Comparison of ENCODE assay signal across 9 mouse cellular contexts in the genomic region with DNA sequence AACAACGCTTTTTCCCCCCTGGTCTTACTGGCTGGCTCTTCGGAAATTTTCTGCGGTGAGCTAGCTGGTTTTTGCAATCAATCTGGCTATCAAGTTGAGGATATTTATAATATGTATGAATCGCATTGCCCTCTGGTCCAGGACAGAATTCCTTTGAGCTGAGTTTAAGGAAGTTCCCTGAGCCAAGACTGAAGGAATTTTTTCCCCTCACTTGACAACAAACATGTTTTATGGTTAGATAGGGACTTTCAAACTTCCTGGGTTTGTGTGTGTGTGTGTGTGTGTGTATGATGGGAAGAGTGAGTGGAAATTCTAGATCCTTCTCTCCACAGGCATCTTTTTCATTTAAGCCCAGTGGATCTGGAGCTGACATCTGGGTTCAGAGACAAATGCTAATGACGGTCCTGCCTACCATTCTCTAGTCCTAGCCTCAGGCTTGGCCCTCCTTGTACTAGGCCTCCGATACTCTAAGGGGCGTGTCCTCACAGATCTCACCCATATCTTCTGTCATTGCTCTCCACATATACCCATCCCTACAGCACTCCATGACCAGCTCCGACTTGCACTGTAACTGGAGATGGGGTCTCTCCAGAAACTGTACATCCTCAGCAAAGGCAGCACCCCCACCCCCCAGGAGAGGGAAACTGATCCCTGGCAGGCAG. TPM values are rescaled to one million over a fixed set of nuclear protein-coding genes. Genes with fewer than 3 reads are reported as not detected.
DNase-seq lines count a peak whose midpoint lies in the region; ATAC-seq and TF ChIP-seq lines count a peak whose summit lies in the region.
"Had no signal": no experiment of that assay in that cellular context is flagged by ENCODE, and none has a peak within 500 bp of the region (broad histone marks: within the 10 kb centered on the region; RNA-seq: fewer than 3 reads in every experiment).

No protein-coding gene starts in this region.

- intact Hi-C loops in heart, adult 2 months (cut with DNase I), result no loop called here
- intact Hi-C loops in heart, postnatal 36 days (cut with DNase I), result no loop called here

- no peak for TF ChIP-seq POLR2A in heart, adult 2 months (IDR thresholded peaks at IDR 0.05; ENCODE audit: insufficient read depth, low read depth, low read length)

- no peak for TF ChIP-seq CTCF in heart, adult 2 months (IDR thresholded peaks at IDR 0.05)

- peaks cover 2% of the 10 kb centered on the region for H3K4me1 ChIP-seq in heart, adult 2 months (ENCODE audit: control insufficient read depth, insufficient read depth, low read length)
- H3K4me1 ChIP-seq in liver, embryonic 12.5 days, result peaks cover 55% of the 10 kb centered on the region
- peaks cover 4% of the 10 kb centered on the region; the same call in 1 of the 2 replicates for H3K4me1 ChIP-seq in forebrain, embryonic 16.5 days (replicated peaks; ENCODE audit: control insufficient read depth, insufficient read depth, low read length)

- H3K4me3 ChIP-seq in heart, adult 2 months, result no peak overlapping the region
- H3K4me3 ChIP-seq in liver, embryonic 12.5 days, result no peak overlapping the region
- no peak overlapping the region for H3K4me3 ChIP-seq in forebrain, embryonic 16.5 days (replicated peaks; ENCODE audit: low read length)
- H3K4me3 ChIP-seq: intestine, embryonic 15.5 days had no signal

- no peaks in the 10 kb centered on the region for H3K27me3 ChIP-seq in heart, adult 2 months (ENCODE audit: control insufficient read depth, insufficient read depth, low read length)
- H3K27me3 ChIP-seq in liver, embryonic 12.5 days (replicated peaks), result peaks cover 15% of the 10 kb centered on the region
- no peaks in the 10 kb centered on the region for H3K27me3 ChIP-seq in forebrain, embryonic 16.5 days (replicated peaks; ENCODE audit: control insufficient read depth, insufficient read depth, low read length)
- H3K27me3 ChIP-seq: intestine, embryonic 15.5 days had no signal

- no peaks in the 10 kb centered on the region for H3K9me3 ChIP-seq in liver, embryonic 12.5 days (replicated peaks)
- H3K9me3 ChIP-seq in forebrain, embryonic 16.5 days (ENCODE audit: control insufficient read depth, low read length), result no peaks in the 10 kb centered on the region
- H3K9me3 ChIP-seq: intestine, embryonic 15.5 days had no signal

- H3K9ac ChIP-seq in heart, adult 2 months (ENCODE audit: low read depth, low read length), result no peak overlapping the region
- peak overlapping the region; percentile 57 for H3K9ac ChIP-seq in liver, embryonic 12.5 days
- H3K9ac ChIP-seq in forebrain, embryonic 16.5 days (replicated peaks; ENCODE audit: low read depth, low read length), result no peak overlapping the region
- H3K9ac ChIP-seq: intestine, embryonic 15.5 days had no signal

- no peak for TF ChIP-seq EP300 in heart, adult 2 months (IDR thresholded peaks at IDR 0.05; ENCODE audit: insufficient read depth, low read depth, low read length)

- no peaks in the 10 kb centered on the region for H3K36me3 ChIP-seq in heart, adult 2 months (ENCODE audit: control insufficient read depth, insufficient read depth, low read length)
- peaks cover 13% of the 10 kb centered on the region for H3K36me3 ChIP-seq in liver, embryonic 12.5 days
- H3K36me3 ChIP-seq in forebrain, embryonic 16.5 days (ENCODE audit: control insufficient read depth, insufficient read depth), result no peaks in the 10 kb centered on the region
- H3K36me3 ChIP-seq: intestine, embryonic 15.5 days had no signal

- H3K4me2 ChIP-seq in liver, embryonic 12.5 days, result peak overlapping the region; percentile 71
- no peak overlapping the region for H3K4me2 ChIP-seq in forebrain, embryonic 16.5 days (ENCODE audit: low read length)
- H3K4me2 ChIP-seq: intestine, embryonic 15.5 days had no signal

- DNase-seq in heart, adult 2 months, result no peak
- DNase-seq in heart, postnatal 36 days, result no peak
- DNase-seq in Muller cell, postnatal 12 days (ENCODE audit: inconsistent ontology term), result peak; percentile 83
- peak; percentile 77 for DNase-seq in fibroblast of lung, adult 2 months (ENCODE audit: low read depth)
- no peak for DNase-seq in thymus, postnatal 14 days
- no peak for DNase-seq in thymus, postnatal 36 days

- no peaks in the 10 kb centered on the region for H3K79me2 ChIP-seq in heart, adult 2 months (replicated peaks; ENCODE audit: control insufficient read depth, insufficient read depth, low read length)

- peak; percentile 85 for ATAC-seq in liver, embryonic 12.5 days
- no peak for ATAC-seq in forebrain, embryonic 16.5 days

- 34% methylated on average over 8 of the region's 8 CpGs for WGBS in heart, adult 2 months
- 33% methylated on average over 8 of the region's 8 CpGs for WGBS in liver, embryonic 12.5 days (ENCODE audit: insufficient replicate concordance)
- WGBS in forebrain, embryonic 16.5 days, result 69% methylated on average over 8 of the region's 8 CpGs

- H3K27ac ChIP-seq in heart, adult 2 months, result peak overlapping the region; percentile 23; the same call in 1 of the 2 replicates
- peak overlapping the region; percentile 87 for H3K27ac ChIP-seq in liver, embryonic 12.5 days
- H3K27ac ChIP-seq in forebrain, embryonic 16.5 days (ENCODE audit: low read length), result no peak overlapping the region
- H3K27ac ChIP-seq: intestine, embryonic 15.5 days had no signal

RNA-seq across cellular contexts. Expression of a gene that starts 10.5 kb away (rescaled TPM):
- total RNA-seq in heart, adult 2 months (2021), result under 1 TPM; 0.57 to 0.96 TPM
- polyA plus RNA-seq in heart, adult 2 months (2012; rRNA removed), result 0.61 and 1.8 TPM in 2 replicates
- 1 to 10 TPM; 1.4 to 2.3 TPM for total RNA-seq in heart, postnatal 36 days (2021)
- 0.07 TPM in 1 of 2 replicates, not detected in the other for polyA plus RNA-seq in liver, embryonic 12.5 days (2016; fragmentation: Nextera tagmentation; extraction: Ambion mirVana)
- polyA plus RNA-seq in forebrain, embryonic 16.5 days (2015; fragmentation: Nextera tagmentation; extraction: Ambion mirVana), result 74.4 and 88.4 TPM in 2 replicates

RNA-seq across cellular contexts. Expression of a gene that starts 10.5 kb away (rescaled TPM):
- 10 to 100 TPM; 19.1 to 29.8 TPM for total RNA-seq in heart, adult 2 months (2021)
- 100.0 and 139 TPM in 2 replicates for polyA plus RNA-seq in heart, adult 2 months (2012; rRNA removed)
- total RNA-seq in heart, postnatal 36 days (2021), result 10 to 100 TPM; 28.5 to 30.4 TPM
- 4.9 and 5.9 TPM in 2 replicates for polyA plus RNA-seq in liver, embryonic 12.5 days (2016; fragmentation: Nextera tagmentation; extraction: Ambion mirVana)
- polyA plus RNA-seq in forebrain, embryonic 16.5 days (2015; fragmentation: Nextera tagmentation; extraction: Ambion mirVana), result 16.8 and 25.5 TPM in 2 replicates

RNA-seq across cellular contexts. Expression of a gene that starts 34.9 kb away (rescaled TPM):
- 1 to 10 TPM; 7.5 to 8.2 TPM for total RNA-seq in heart, adult 2 months (2021)
- polyA plus RNA-seq in heart, adult 2 months (2012; rRNA removed), result 10.4 and 10.5 TPM in 2 replicates
- 1 to 10 TPM; 8.3 to 9.5 TPM for total RNA-seq in heart, postnatal 36 days (2021)
- polyA plus RNA-seq in liver, embryonic 12.5 days (2016; fragmentation: Nextera tagmentation; extraction: Ambion mirVana), result 24.4 and 26.5 TPM in 2 replicates
- polyA plus RNA-seq in forebrain, embryonic 16.5 days (2015; fragmentation: Nextera tagmentation; extraction: Ambion mirVana), result 7.4 and 8.1 TPM in 2 replicates

RNA-seq across cellular contexts. Expression of a gene that starts 38.3 kb away (rescaled TPM):
- 1 to 10 TPM; 9.2 to 9.6 TPM for total RNA-seq in heart, adult 2 months (2021)
- 23.4 and 29.4 TPM in 2 replicates for polyA plus RNA-seq in heart, adult 2 months (2012; rRNA removed)
- 10 to 100 TPM; 10.2 to 10.4 TPM for total RNA-seq in heart, postnatal 36 days (2021)
- 6.5 and 6.6 TPM in 2 replicates for polyA plus RNA-seq in liver, embryonic 12.5 days (2016; fragmentation: Nextera tagmentation; extraction: Ambion mirVana)
- 104 and 120 TPM in 2 replicates for polyA plus RNA-seq in forebrain, embryonic 16.5 days (2015; fragmentation: Nextera tagmentation; extraction: Ambion mirVana)

Comparison
In these comparisons a context has a peak if more than half of its experiments do, and no peak if none do; other contexts are left out.
1. DNase-seq: peak in Muller cell, postnatal 12 days (single experiment) and fibroblast of lung, adult 2 months (single experiment); none in heart, adult 2 months (0 of 2), heart, postnatal 36 days (0 of 2), thymus, postnatal 14 days (single experiment) and thymus, postnatal 36 days (0 of 2).
2. RNA of a gene that starts 10.5 kb away (polyA plus RNA-seq): 74.4 to 88.4 TPM in forebrain, embryonic 16.5 days; 0.61 to 1.8 TPM in heart, adult 2 months and 0.07 TPM in liver, embryonic 12.5 days; every median in the first group is over 10 times any median in the second.